In genomic region chr14:40830094-40830493, GRCm38 (mm10) we compare ENCODE assay signal across 19 mouse cellular contexts.
DNase-seq lines count a peak whose midpoint lies in the region; ATAC-seq and TF ChIP-seq lines count a peak whose summit lies in the region.
"Had no signal": no experiment of that assay in that cellular context is flagged by ENCODE, and none has a peak within 500 bp of the region (broad histone marks: within the 10 kb centered on the region; RNA-seq: fewer than 3 reads in every experiment).

No protein-coding gene starts in this region.

- no peak overlapping the region for H3K9ac ChIP-seq in intestine, embryonic 15.5 days
- no peak overlapping the region for H3K9ac ChIP-seq in kidney, postnatal 0 days (ENCODE audit: low read depth, low read length)
- H3K9ac ChIP-seq in neural tube, embryonic 13.5 days = no peak overlapping the region
- H3K9ac ChIP-seq: embryonic facial prominence, embryonic 13.5 days; hindbrain, embryonic 13.5 days; liver, embryonic 14.5 days; midbrain, embryonic 15.5 days had no signal

- TF ChIP-seq CTCF in kidney, postnatal 0 days (IDR thresholded peaks at IDR 0.05; ENCODE audit: low read depth) = no peak

- no peak overlapping the region for H3K4me3 ChIP-seq in intestine, embryonic 15.5 days (replicated peaks)
- H3K4me3 ChIP-seq in kidney, postnatal 0 days (replicated peaks; ENCODE audit: low read depth, low read length) = no peak overlapping the region
- no peak overlapping the region for H3K4me3 ChIP-seq in neural tube, embryonic 13.5 days
- no peak overlapping the region for H3K4me3 ChIP-seq in limb, embryonic 10.5 days
- H3K4me3 ChIP-seq: embryonic facial prominence, embryonic 13.5 days; hindbrain, embryonic 13.5 days; megakaryocyte, embryonic 14.5 days; midbrain, embryonic 15.5 days had no signal

- H3K4me2 ChIP-seq in intestine, embryonic 15.5 days (replicated peaks) = peak overlapping the region; percentile 33
- peak overlapping the region; percentile 23; the same call in 1 of the 2 replicates for H3K4me2 ChIP-seq in kidney, postnatal 0 days (ENCODE audit: low read length)
- peak overlapping the region; percentile 21 for H3K4me2 ChIP-seq in neural tube, embryonic 13.5 days
- H3K4me2 ChIP-seq: embryonic facial prominence, embryonic 13.5 days; heart, embryonic 11.5 days; hindbrain, embryonic 13.5 days; midbrain, embryonic 15.5 days had no signal

- no peak overlapping the region for H3K27ac ChIP-seq in intestine, embryonic 15.5 days
- H3K27ac ChIP-seq in kidney, postnatal 0 days = no peak overlapping the region; the same call in 1 of the 2 replicates
- H3K27ac ChIP-seq in neural tube, embryonic 13.5 days (replicated peaks) = no peak overlapping the region
- H3K27ac ChIP-seq in limb, embryonic 10.5 days = no peak overlapping the region
- H3K27ac ChIP-seq: embryonic facial prominence, embryonic 13.5 days; hindbrain, embryonic 13.5 days; liver, embryonic 14.5 days; midbrain, embryonic 15.5 days had no signal

- 51% methylated on average over 11 of the region's 11 CpGs for WGBS in intestine, embryonic 15.5 days
- WGBS in kidney, postnatal 0 days = 14% methylated on average over 11 of the region's 11 CpGs
- WGBS in neural tube, embryonic 13.5 days = 20% methylated on average over 11 of the region's 11 CpGs
- WGBS in limb, embryonic 10.5 days = 84% methylated on average over 11 of the region's 11 CpGs

- no peaks in the 10 kb centered on the region for H3K36me3 ChIP-seq in intestine, embryonic 15.5 days
- H3K36me3 ChIP-seq in kidney, postnatal 0 days (ENCODE audit: insufficient read depth, low read length) = no peaks in the 10 kb centered on the region
- no peaks in the 10 kb centered on the region for H3K36me3 ChIP-seq in neural tube, embryonic 13.5 days
- no peaks in the 10 kb centered on the region for H3K36me3 ChIP-seq in limb, embryonic 10.5 days
- H3K36me3 ChIP-seq: embryonic facial prominence, embryonic 13.5 days; midbrain, embryonic 15.5 days had no signal

- H3K4me1 ChIP-seq in intestine, embryonic 15.5 days (replicated peaks) = no peaks in the 10 kb centered on the region
- H3K4me1 ChIP-seq in kidney, postnatal 0 days (replicated peaks; ENCODE audit: insufficient read depth, low read length) = 0 out of 2 replicates have a peak, but pooled peaks cover 7% of the 10 kb centered on the region
- H3K4me1 ChIP-seq in neural tube, embryonic 13.5 days (replicated peaks) = peaks cover 9% of the 10 kb centered on the region
- H3K4me1 ChIP-seq in limb, embryonic 10.5 days = no peaks in the 10 kb centered on the region
- H3K4me1 ChIP-seq: embryonic facial prominence, embryonic 13.5 days; megakaryocyte, embryonic 14.5 days; midbrain, embryonic 15.5 days had no signal

- DNase-seq in kidney, adult 11 months = peak; percentile 72
- DNase-seq in kidney, postnatal 0 days (ENCODE audit: low spot score) = peak; percentile 45
- no peak for DNase-seq in limb, embryonic 10.5 days (ENCODE audit: low spot score)
- no peak for DNase-seq in spleen, postnatal 36 days (ENCODE audit: low spot score in 2 of 2)
- DNase-seq: cerebellum, adult 9-11 months; gastrocnemius, postnatal 36 days; heart, postnatal 14 days; layer of hippocampus, postnatal 36 days; lung, postnatal 14 days; thymus, postnatal 25 days had no signal

- H3K27me3 ChIP-seq in intestine, embryonic 15.5 days (replicated peaks) = no peaks in the 10 kb centered on the region
- H3K27me3 ChIP-seq in kidney, postnatal 0 days (ENCODE audit: insufficient read depth, low read length) = no peaks in the 10 kb centered on the region
- no peaks in the 10 kb centered on the region for H3K27me3 ChIP-seq in neural tube, embryonic 13.5 days
- no peaks in the 10 kb centered on the region for H3K27me3 ChIP-seq in limb, embryonic 10.5 days (ENCODE audit: low read depth, poor library complexity, severe bottlenecking)
- H3K27me3 ChIP-seq: embryonic facial prominence, embryonic 13.5 days; hindbrain, embryonic 13.5 days; megakaryocyte, embryonic 14.5 days; midbrain, embryonic 15.5 days had no signal

- ATAC-seq in intestine, embryonic 15.5 days = peak; percentile 87
- ATAC-seq in kidney, postnatal 0 days (replicated peaks; ENCODE audit: low FRiP score, low read depth) = peak; percentile 82
- ATAC-seq in neural tube, embryonic 13.5 days (ENCODE audit: low read depth) = 0 out of 2 replicates have a peak, but pooled peaks have one; percentile 19
- no peak for ATAC-seq in monocyte, adult 5-6 weeks (replicated peaks; ENCODE audit: insufficient number of reproducible peaks, low FRiP score, low TSS enrichment, poor library complexity, severe bottlenecking)
- ATAC-seq: midbrain, embryonic 15.5 days had no signal

- H3K9me3 ChIP-seq in intestine, embryonic 15.5 days = no peaks in the 10 kb centered on the region
- H3K9me3 ChIP-seq in kidney, postnatal 0 days (replicated peaks; ENCODE audit: low read length) = no peaks in the 10 kb centered on the region
- H3K9me3 ChIP-seq in neural tube, embryonic 13.5 days = no peaks in the 10 kb centered on the region
- no peaks in the 10 kb centered on the region for H3K9me3 ChIP-seq in limb, embryonic 10.5 days (replicated peaks)
- H3K9me3 ChIP-seq: embryonic facial prominence, embryonic 13.5 days; hindbrain, embryonic 13.5 days; megakaryocyte, embryonic 14.5 days; midbrain, embryonic 15.5 days had no signal

Comparison
In these comparisons a context has a peak if more than half of its experiments do, and no peak if none do; other contexts are left out.
1. DNase-seq: peak in kidney, adult 11 months (single experiment) and kidney, postnatal 0 days (single experiment); none in limb, embryonic 10.5 days (single experiment) and spleen, postnatal 36 days (0 of 2).
2. Peak in every context shown above with its lines, with median percentiles within 50 percentile points of each other: H3K4me2 ChIP-seq.